Mouse (Mus musculus) MEL-GATA-1-ER (cell line): ENCODE results near the gene 1700123K08Rik.
A peak's percentile ranks its signal among the peaks of the same experiment; 100 is the strongest.
"Not testable (repeated sequence)": the region's sequence is repeated elsewhere in the genome, so short reads cannot be mapped to it uniquely, and the experiment has no call there.

Experiments
- DNase-seq: peaks from one replicate; pipeline ENCODE4 v3.0.0-alpha.2; 2012; ENCODE audit warnings: low read depth; ENCODE audit errors: extremely low read depth

Gene 1700123K08Rik

DNA sequence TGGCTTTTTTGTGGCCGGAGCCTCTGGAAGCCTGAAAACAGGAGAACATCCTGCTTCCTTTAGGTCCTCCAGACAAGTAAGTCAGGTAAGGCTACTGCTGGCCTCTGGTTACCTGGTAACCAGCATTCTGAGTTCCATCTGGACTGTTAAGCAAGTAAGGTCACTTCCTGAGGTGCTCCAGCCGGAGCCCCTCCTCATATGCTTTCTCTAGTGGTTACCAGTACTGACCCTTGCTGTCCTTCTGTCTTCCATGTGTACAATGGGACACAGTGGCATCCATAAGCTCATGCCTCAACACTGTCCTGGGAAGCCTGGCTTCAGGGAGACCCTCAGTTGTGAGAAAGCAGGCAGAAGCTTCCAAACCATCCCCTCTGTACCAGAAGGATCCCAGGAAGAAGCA, at the start of gene 1700123K08Rik:
TSS of gene 1700123K08Rik (minus strand) at position 101 of the 400 bp plus-strand sequence.
- not testable (repeated sequence) for DNase-seq

GRCm38 (mm10) chr5:138587396-138587795, 22.9 kb upstream of the 1700123K08Rik start:
- no peak for DNase-seq

GRCm38 (mm10) chr5:138571623-138572022, 7.1 kb upstream of the 1700123K08Rik start:
- DNase-seq = peak; percentile 7

DNA sequence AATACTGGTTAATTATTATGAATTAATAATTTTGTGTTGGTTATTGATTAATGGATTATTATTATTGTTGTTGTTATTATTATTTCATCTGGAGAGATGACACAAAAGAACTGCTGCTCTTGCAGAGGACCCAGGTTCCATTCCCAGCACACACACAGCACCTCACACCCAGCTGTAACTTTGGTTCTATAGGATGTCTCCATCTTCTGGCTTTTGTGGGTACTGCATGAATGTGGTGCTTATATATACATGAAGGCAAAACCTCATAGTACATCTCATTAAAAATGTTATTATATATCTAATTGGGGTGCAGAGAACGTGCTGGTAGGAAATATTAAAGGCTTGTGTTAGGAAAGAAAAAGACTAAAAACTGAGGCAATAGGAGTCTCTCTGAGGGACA, 11.8 kb downstream of the 1700123K08Rik start:
- DNase-seq = no peak

GRCm38 (mm10) chr5:138532491-138532890, 32.0 kb downstream of the 1700123K08Rik start:
- DNase-seq = no peak
